Mouse (Mus musculus): ENCODE data around the gene Srpk1. TPM values are rescaled to one million over a fixed set of nuclear protein-coding genes. Genes with fewer than 3 reads are reported as not detected.
A peak's percentile ranks its signal among the peaks of the same experiment; 100 is the strongest.

The Srpk1 gene
- 79.2 and 85.8 TPM in 2 replicates for polyA plus RNA-seq (2015; fragmentation: Nextera tagmentation; extraction: Ambion mirVana)

DNA sequence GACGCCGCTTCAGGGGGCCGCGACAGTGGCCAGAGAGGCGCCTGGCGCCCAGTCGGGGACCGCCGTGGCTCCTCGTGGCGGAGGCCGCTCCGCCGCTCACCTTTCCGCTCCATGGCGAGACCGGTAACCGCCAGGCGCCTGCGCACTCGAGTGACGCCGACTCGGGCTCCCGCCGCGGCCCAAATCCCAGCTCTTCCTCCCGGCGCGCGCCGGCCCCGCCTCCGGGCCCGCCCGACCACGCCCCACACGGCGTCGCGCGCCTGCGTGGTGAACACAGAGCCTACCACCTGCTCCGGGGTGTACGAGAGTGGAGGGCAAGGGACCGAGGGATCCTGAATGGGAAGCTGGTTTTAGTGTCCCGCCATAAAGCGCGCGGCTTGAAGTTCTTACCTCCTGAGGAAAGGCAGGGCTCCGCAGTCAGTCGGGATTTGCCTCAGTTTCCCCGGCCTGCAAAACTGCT lies at the start of gene Srpk1:
Gene Srpk1, minus strand, starts transcription at position 410 of the 460 bp plus-strand sequence.
- DNase-seq (ENCODE audit: low spot score) (peak; percentile 94), ATAC-seq (replicated peaks; ENCODE audit: low FRiP score, low read depth) (peak; percentile 90)
- Histone ChIP-seq H3K27ac (peak within 1 kb of the TSS; percentile 90), H3K4me1 (replicated peaks; ENCODE audit: insufficient read depth, low read length) (peaks cover 12% of the 10 kb centered on the region), H3K27me3 (ENCODE audit: insufficient read depth, low read length) (no peaks in the 10 kb centered on the region), H3K4me2 (ENCODE audit: low read length) (peak within 1 kb of the TSS; percentile 80), H3K4me3 (replicated peaks; ENCODE audit: low read depth, low read length) (peak within 1 kb of the TSS; percentile 88), H3K9ac (ENCODE audit: low read depth, low read length) (peak within 1 kb of the TSS; percentile 87), H3K36me3 (ENCODE audit: insufficient read depth, low read length) (no peaks in the 10 kb centered on the region; the same call in 1 of the 2 replicates), H3K9me3 (replicated peaks; ENCODE audit: low read length) (no peaks in the 10 kb centered on the region)
- no peak for TF ChIP-seq CTCF (IDR thresholded peaks at IDR 0.05; ENCODE audit: low read depth)
- 1% methylated on average over 41 of the region's 53 CpGs for WGBS

DNA sequence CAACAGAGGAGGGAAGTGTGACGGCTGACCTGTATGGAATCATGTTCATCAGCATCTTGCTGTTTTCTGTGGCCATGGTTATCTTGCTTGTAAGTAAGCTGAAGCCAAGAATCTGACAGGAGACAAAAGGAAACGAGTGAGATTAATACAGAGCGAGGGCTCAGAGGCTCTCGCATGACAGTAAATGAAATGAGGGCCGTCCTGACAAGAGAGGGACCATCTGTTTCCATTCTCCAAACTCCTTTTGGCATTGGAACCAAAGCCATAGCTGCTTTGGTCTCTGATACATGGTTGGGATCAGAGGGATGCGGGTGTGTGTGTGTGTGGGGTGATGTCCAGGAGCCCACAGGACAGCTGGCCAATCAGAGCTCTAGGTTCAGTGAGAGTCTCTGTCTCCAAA lies 37.1 kb upstream of the Srpk1 start:
- H3K4me3 ChIP-seq (replicated peaks; ENCODE audit: low read depth, low read length), result no peak overlapping the region
- DNase-seq (ENCODE audit: low spot score) (peak; percentile 66), ATAC-seq (replicated peaks; ENCODE audit: low FRiP score, low read depth) (no peak)
- no peak overlapping the region for H3K4me2 ChIP-seq (ENCODE audit: low read length)
- no peaks in the 10 kb centered on the region for H3K36me3 ChIP-seq (ENCODE audit: insufficient read depth, low read length)
- WGBS, result 31% methylated on average over 6 of the region's 6 CpGs
- H3K4me1 ChIP-seq (replicated peaks; ENCODE audit: insufficient read depth, low read length), result no peaks in the 10 kb centered on the region
- no peaks in the 10 kb centered on the region for H3K9me3 ChIP-seq (replicated peaks; ENCODE audit: low read length)
- H3K27ac ChIP-seq, result no peak overlapping the region
- H3K27me3 ChIP-seq (ENCODE audit: insufficient read depth, low read length), result no peaks in the 10 kb centered on the region
- TF ChIP-seq CTCF (IDR thresholded peaks at IDR 0.05; ENCODE audit: low read depth), result no peak
- H3K9ac ChIP-seq (ENCODE audit: low read depth, low read length), result no peak overlapping the region

DNA sequence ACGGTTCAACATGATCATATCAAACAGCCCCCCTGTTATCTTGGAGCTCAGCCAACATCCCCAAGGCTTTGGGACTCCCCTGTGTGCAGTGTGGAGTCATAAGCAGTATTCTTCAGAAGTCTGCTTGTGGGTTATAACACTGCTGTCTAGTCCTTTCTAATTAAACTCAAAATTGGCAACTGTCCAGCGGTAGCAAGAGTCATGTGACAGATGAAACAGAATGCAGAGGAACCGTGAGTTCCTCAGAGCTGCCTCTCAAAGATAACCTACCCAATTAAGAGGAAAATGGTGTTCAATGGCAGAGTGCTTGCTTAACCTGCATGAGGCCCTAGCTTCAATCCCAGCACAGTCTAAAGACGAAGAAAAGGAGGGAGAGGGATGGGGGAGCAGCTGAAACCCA lies 35.4 kb upstream of the Srpk1 start:
- no peak overlapping the region for H3K4me2 ChIP-seq (ENCODE audit: low read length)
- 42% methylated on average over 4 of the region's 4 CpGs for WGBS
- no peaks in the 10 kb centered on the region for H3K36me3 ChIP-seq (ENCODE audit: insufficient read depth, low read length)
- TF ChIP-seq CTCF (IDR thresholded peaks at IDR 0.05; ENCODE audit: low read depth), result no peak
- DNase-seq (ENCODE audit: low spot score) (peak; percentile 32), ATAC-seq (replicated peaks; ENCODE audit: low FRiP score, low read depth) (no peak)
- H3K9ac ChIP-seq (ENCODE audit: low read depth, low read length), result no peak overlapping the region
- H3K4me1 ChIP-seq (replicated peaks; ENCODE audit: insufficient read depth, low read length), result no peaks in the 10 kb centered on the region
- H3K4me3 ChIP-seq (replicated peaks; ENCODE audit: low read depth, low read length), result no peak overlapping the region
- no peaks in the 10 kb centered on the region for H3K27me3 ChIP-seq (ENCODE audit: insufficient read depth, low read length)
- H3K27ac ChIP-seq, result no peak overlapping the region
- H3K9me3 ChIP-seq (replicated peaks; ENCODE audit: low read length), result no peaks in the 10 kb centered on the region

DNA sequence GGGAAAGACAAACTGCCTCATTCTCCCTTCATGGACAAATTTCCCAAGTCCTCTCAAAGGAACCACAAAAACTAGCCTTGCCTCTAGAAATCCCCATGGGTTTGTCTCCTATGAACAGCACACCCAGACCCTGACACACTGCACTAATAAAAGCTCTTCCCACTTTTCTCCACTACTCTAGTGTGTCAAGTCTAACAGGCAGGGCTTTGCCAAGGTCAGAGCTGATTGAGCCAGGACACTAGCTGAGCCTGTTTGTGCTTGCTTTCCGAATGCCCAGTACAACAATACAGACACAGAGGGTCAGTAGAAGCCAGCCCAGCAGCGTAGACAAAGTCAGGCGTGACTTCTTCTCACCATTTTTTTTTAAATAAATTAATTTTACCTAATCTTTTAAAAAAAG lies 27.8 kb upstream of the Srpk1 start:
- H3K36me3 ChIP-seq (ENCODE audit: insufficient read depth, low read length), result no peaks in the 10 kb centered on the region

DNA sequence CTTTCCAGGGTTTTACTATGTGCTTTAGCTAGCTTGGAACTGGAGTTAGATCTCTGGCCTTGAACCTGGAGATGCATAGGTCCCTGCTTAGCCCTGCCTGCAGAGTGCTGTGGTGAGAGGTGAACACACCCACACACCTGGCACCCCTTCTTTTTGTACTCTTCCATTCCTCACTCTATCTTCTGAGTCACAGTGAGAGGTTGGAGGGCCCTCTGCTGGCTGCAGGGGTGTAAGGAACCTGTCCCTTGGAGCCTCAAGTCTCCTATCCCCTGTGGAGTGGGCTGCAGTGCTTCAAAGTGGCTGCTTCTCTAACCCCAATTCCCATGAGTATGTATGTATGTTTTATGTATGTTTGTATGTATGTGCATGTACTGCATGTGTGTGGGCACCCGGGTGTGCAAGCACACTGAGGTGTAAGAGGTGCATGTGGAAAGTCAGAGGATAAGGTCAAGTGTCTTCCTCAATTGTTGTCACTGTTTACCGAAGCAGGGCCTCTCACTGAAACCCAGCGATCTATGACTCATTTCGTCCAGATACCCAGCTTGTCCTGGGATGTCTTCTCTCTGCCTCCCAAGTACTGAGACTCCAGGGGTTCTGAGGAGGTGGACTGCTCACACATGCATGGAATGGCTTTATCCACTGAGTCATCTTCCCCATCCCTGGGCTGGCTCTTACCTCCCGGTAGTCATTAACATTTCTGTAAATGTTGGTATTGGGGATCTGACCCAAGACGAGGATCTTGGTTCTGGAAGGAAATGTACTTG lies 26.3 kb upstream of the Srpk1 start:
- Histone ChIP-seq H3K9me3 (replicated peaks; ENCODE audit: low read length) (no peaks in the 10 kb centered on the region), H3K27me3 (ENCODE audit: insufficient read depth, low read length) (no peaks in the 10 kb centered on the region), H3K4me3 (replicated peaks; ENCODE audit: low read depth, low read length) (no peak overlapping the region), H3K9ac (ENCODE audit: low read depth, low read length) (no peak overlapping the region), H3K36me3 (ENCODE audit: insufficient read depth, low read length) (no peaks in the 10 kb centered on the region), H3K27ac (no peak overlapping the region), H3K4me2 (ENCODE audit: low read length) (no peak overlapping the region), H3K4me1 (replicated peaks; ENCODE audit: insufficient read depth, low read length) (no peaks in the 10 kb centered on the region)
- TF ChIP-seq CTCF (IDR thresholded peaks at IDR 0.05; ENCODE audit: low read depth), result peak; percentile 78
- ATAC-seq (replicated peaks; ENCODE audit: low FRiP score, low read depth) (no peak), DNase-seq (ENCODE audit: low spot score) (peak; percentile 51)
- 44% methylated on average over 6 of the region's 6 CpGs for WGBS

More for the DNA sequence above, 27.8 kb upstream of the Srpk1 start:
- no peak overlapping the region for H3K27ac ChIP-seq
- TF ChIP-seq CTCF (IDR thresholded peaks at IDR 0.05; ENCODE audit: low read depth), result no peak
- H3K4me2 ChIP-seq (ENCODE audit: low read length), result no peak overlapping the region
- H3K9me3 ChIP-seq (replicated peaks; ENCODE audit: low read length), result no peaks in the 10 kb centered on the region
- H3K27me3 ChIP-seq (ENCODE audit: insufficient read depth, low read length), result no peaks in the 10 kb centered on the region
- H3K4me3 ChIP-seq (replicated peaks; ENCODE audit: low read depth, low read length), result no peak overlapping the region
- no peaks in the 10 kb centered on the region for H3K4me1 ChIP-seq (replicated peaks; ENCODE audit: insufficient read depth, low read length)
- ATAC-seq (replicated peaks; ENCODE audit: low FRiP score, low read depth) (no peak), DNase-seq (ENCODE audit: low spot score) (no peak)
- H3K9ac ChIP-seq (ENCODE audit: low read depth, low read length), result no peak overlapping the region
- 86% methylated on average over 3 of the region's 3 CpGs for WGBS

DNA sequence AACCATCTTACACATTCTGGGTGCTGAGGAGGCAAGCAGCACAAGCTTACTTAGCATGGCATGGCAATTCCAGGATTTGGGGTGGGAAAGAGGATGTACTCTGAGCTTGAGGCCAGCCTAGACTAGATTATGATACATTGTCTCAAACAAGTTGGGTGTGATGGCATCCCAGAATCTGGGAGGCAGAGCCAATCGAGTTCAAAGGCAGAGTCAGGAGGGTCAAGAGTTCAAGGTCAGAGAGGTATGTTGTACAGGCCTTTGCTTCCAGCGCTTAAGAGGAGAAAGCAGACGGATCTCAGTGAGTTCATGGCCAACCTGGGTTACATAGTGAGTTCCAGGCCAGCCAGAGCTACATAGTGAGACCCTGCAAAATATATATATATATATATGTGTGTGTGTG lies 23.7 kb upstream of the Srpk1 start:
- TF ChIP-seq CTCF (IDR thresholded peaks at IDR 0.05; ENCODE audit: low read depth), result no peak
- WGBS, result 65% methylated on average over 3 of the region's 3 CpGs
- no peaks in the 10 kb centered on the region for H3K9me3 ChIP-seq (replicated peaks; ENCODE audit: low read length)
- no peak for ATAC-seq (replicated peaks; ENCODE audit: low FRiP score, low read depth)
- no peak overlapping the region for H3K4me2 ChIP-seq (ENCODE audit: low read length)
- H3K27ac ChIP-seq, result no peak overlapping the region
- H3K4me3 ChIP-seq (replicated peaks; ENCODE audit: low read depth, low read length), result no peak overlapping the region
- no peaks in the 10 kb centered on the region for H3K36me3 ChIP-seq (ENCODE audit: insufficient read depth, low read length)
- no peak for DNase-seq (ENCODE audit: low spot score)
- no peaks in the 10 kb centered on the region for H3K27me3 ChIP-seq (ENCODE audit: insufficient read depth, low read length)
- H3K9ac ChIP-seq (ENCODE audit: low read depth, low read length), result no peak overlapping the region
- no peaks in the 10 kb centered on the region for H3K4me1 ChIP-seq (replicated peaks; ENCODE audit: insufficient read depth, low read length)

Measured in kidney, postnatal 0 days (tissue).